Mouse (Mus musculus): ENCODE results near the gene Gak. TPM values are rescaled to one million over a fixed set of nuclear protein-coding genes. Genes with fewer than 3 reads are reported as not detected.

Gene Gak
- polyA plus RNA-seq, 1 experiment from 2014 or later = 45.3 TPM

DNA sequence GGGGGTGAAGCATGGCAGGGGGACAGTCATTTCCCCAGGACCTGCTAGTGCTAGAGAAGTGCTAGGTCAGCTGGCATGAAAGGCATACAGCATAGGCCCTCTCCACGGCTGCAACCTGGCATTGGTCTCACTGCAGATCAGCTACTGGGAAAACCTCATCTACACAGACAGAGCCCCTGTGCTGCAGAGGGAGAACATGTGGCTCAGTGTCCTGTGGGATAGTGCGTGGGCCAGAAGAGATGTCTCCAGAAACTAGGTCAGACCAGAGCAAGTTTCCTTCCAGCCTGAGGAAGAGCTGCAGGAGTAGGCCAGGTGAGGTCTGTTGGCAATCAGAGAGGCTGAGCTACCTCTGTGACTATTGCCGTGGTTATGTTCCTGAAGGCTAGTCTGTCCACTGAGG lies 107.7 kb downstream of the Gak start:
- no peaks in the 10 kb centered on the region for H3K9me3 ChIP-seq (replicated peaks)
- H3K36me3 ChIP-seq (ENCODE audit: poor library complexity, severe bottlenecking) = peaks cover 6% of the 10 kb centered on the region; the same call in 1 of the 2 replicates
- 85% methylated on average over 3 of the region's 3 CpGs for WGBS
- H3K9ac ChIP-seq = no peak overlapping the region
- no peak overlapping the region for H3K4me3 ChIP-seq
- no peaks in the 10 kb centered on the region for H3K4me1 ChIP-seq
- H3K27ac ChIP-seq = no peak overlapping the region
- H3K27me3 ChIP-seq = no peaks in the 10 kb centered on the region
- no peak overlapping the region for H3K4me2 ChIP-seq
- no peak for ATAC-seq

DNA sequence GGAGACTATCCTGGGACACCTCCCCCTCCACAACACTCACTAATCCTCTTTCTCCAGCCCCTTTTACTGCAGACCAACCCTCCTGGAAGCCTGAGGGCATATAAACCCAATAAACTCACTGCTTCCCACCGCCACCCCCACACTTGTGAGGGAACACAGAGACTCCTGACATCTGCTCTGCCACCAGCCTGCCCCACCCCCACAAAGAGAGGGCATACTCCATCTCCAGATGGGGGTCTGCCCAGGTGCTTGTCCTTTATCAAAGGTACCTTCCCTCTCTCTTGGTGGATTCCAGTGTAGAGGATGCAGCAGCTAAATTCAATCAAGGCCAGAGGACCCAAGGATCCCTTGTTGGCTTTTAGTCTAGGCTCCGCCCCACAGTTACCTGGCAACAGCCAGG lies 108.5 kb downstream of the Gak start:
- no peak overlapping the region for H3K4me3 ChIP-seq
- no peaks in the 10 kb centered on the region for H3K9me3 ChIP-seq (replicated peaks)
- H3K27me3 ChIP-seq = no peaks in the 10 kb centered on the region
- H3K36me3 ChIP-seq (ENCODE audit: poor library complexity, severe bottlenecking) = peaks cover 6% of the 10 kb centered on the region; the same call in 1 of the 2 replicates
- no peak overlapping the region for H3K9ac ChIP-seq
- no peaks in the 10 kb centered on the region for H3K4me1 ChIP-seq
- no peak for ATAC-seq
- 64% methylated on average over 2 of the region's 2 CpGs for WGBS
- H3K27ac ChIP-seq = no peak overlapping the region
- H3K4me2 ChIP-seq = no peak overlapping the region

DNA sequence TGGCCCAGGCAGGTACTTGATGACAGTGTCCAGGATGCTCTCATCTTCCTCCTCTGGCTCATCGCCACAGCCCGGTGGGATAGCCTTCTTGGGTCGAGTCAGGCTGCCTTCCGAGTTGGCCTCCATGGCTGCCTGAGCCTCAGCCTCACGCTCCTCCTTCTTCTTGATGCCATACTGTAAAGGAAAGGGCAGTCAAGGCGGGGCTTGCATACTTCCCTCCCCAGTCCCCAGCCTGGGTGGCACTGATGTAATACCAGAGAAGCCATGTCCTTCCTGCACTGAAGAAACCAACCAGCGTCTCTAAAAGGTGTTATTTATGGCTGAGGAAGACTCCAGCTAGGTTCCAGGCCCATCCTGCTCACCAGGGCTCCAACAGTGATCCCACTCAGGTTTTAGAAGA lies 109.4 kb downstream of the Gak start:
- Histone ChIP-seq H3K4me3 (no peak overlapping the region), H3K9ac (no peak overlapping the region), H3K27ac (no peak overlapping the region), H3K4me1 (no peaks in the 10 kb centered on the region), H3K27me3 (no peaks in the 10 kb centered on the region), H3K9me3 (replicated peaks) (no peaks in the 10 kb centered on the region), H3K36me3 (ENCODE audit: poor library complexity, severe bottlenecking) (peaks cover 6% of the 10 kb centered on the region; the same call in 1 of the 2 replicates), H3K4me2 (no peak overlapping the region)
- ATAC-seq = no peak
- WGBS = 89% methylated on average over 7 of the region's 7 CpGs

Other genes starting within 250 kb of the Gak start
- gene Pde6b, start 241.4 kb downstream of the Gak start, polyA plus RNA-seq (2015; fragmentation: Nextera tagmentation; extraction: Ambion mirVana) = 0.32 and 0.38 TPM in 2 replicates
- 418 and 500 TPM in 2 replicates for gene Atp5k, start 195.3 kb downstream of the Gak start, polyA plus RNA-seq (2015; fragmentation: Nextera tagmentation; extraction: Ambion mirVana)
- 0.06 and 0.17 TPM in 2 replicates for gene Mfsd7a, start 180.9 kb downstream of the Gak start, polyA plus RNA-seq (2015; fragmentation: Nextera tagmentation; extraction: Ambion mirVana)
- 30.1 and 30.8 TPM in 2 replicates for gene Pcgf3, start 168.5 kb downstream of the Gak start, polyA plus RNA-seq (2015; fragmentation: Nextera tagmentation; extraction: Ambion mirVana)
- gene Cplx1, start 79.7 kb downstream of the Gak start, polyA plus RNA-seq (2015; fragmentation: Nextera tagmentation; extraction: Ambion mirVana) = 31.4 and 33.8 TPM in 2 replicates
- gene Tmem175, start within 50 bp of the Gak start, polyA plus RNA-seq (2015; fragmentation: Nextera tagmentation; extraction: Ambion mirVana) = 19.9 and 20.0 TPM in 2 replicates
- gene Idua, start 30.6 kb upstream of the Gak start, polyA plus RNA-seq (2015; fragmentation: Nextera tagmentation; extraction: Ambion mirVana) = 7.7 and 7.9 TPM in 2 replicates
- gene Dgkq, start 39.9 kb upstream of the Gak start, polyA plus RNA-seq (2015; fragmentation: Nextera tagmentation; extraction: Ambion mirVana) = 13.7 and 19.0 TPM in 2 replicates
- 1.5 and 1.6 TPM in 2 replicates for gene Slc26a1, start 45.8 kb upstream of the Gak start, polyA plus RNA-seq (2015; fragmentation: Nextera tagmentation; extraction: Ambion mirVana)
- gene Fgfrl1, start 62.6 kb upstream of the Gak start, polyA plus RNA-seq (2015; fragmentation: Nextera tagmentation; extraction: Ambion mirVana) = 5.5 and 5.6 TPM in 2 replicates
- gene Rnf212, start 145.2 kb upstream of the Gak start, polyA plus RNA-seq (2015; fragmentation: Nextera tagmentation; extraction: Ambion mirVana) = not detected in 2 replicates
- not detected in 2 replicates for gene Tmed11, start 165.6 kb upstream of the Gak start, polyA plus RNA-seq (2015; fragmentation: Nextera tagmentation; extraction: Ambion mirVana)
- gene Vmn2r8, start 179.1 kb upstream of the Gak start, polyA plus RNA-seq (2015; fragmentation: Nextera tagmentation; extraction: Ambion mirVana) = not detected in 2 replicates
- gene Vmn2r9, start 222.8 kb upstream of the Gak start, polyA plus RNA-seq (2015; fragmentation: Nextera tagmentation; extraction: Ambion mirVana) = not detected in 2 replicates

Data from forebrain, embryonic 13.5 days (tissue).